Mouse (Mus musculus): Measurements from ENCODE around the gene Hamp.

Hamp gene

GRCm38 (mm10) chr7:30943909-30944635, at the start of gene Hamp:
Hamp (minus strand) TSS chr7:30944032.
- no peak for DNase-seq

- no peak for DNase-seq
These were observed 48.3 kb upstream of the Hamp start for GRCm38 (mm10) chr7:30992148-30992547.

GRCm38 (mm10) chr7:30988519-30989162, 44.8 kb upstream of the Hamp start:
- no peak for DNase-seq

DNA sequence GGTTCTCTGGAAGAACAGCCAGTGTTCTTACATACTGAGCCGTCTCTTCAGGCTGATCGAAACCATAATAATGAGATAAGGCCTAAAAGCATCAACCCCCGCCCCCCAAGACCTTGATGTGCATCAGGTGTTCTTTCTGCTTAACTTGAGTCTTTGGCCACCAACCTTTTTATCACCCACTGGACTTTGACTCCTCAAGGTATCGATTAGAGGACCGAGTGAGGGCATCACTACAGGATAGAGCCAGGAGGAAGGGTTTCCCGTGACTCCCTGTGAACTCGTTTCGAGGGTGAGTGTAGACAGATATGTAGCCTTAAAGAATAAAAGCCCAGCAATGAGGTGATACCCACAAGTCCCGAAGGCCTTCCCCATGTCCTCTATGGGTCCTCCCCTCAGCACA, 41.5 kb upstream of the Hamp start:
- no peak for DNase-seq

DNA sequence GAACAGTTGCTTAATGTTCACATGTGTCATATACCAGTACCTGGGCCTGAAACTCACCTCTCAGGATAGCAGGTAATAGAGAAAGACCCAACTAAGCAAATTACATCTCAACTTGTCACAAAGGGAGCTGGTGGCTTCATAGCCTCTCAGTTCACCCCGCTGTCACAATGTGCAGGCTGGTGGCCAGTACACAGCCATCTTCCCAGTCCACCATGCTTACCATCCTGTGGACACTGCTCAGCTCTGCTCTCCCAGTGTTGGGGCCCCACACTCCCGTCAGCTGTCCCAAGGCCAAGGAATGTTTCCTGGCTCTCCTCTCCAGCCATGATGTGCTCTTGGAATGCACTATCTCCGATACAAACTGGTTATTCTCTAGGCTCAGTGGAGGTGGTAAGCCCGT, 37.9 kb upstream of the Hamp start:
- DNase-seq: no peak

- DNase-seq: peak; percentile 95
These were observed 29.9 kb upstream of the Hamp start, which contains the start of gene Fam187b for GRCm38 (mm10) chr7:30973501-30974289. Fam187b (plus strand) TSS chr7:30973790.

DNA sequence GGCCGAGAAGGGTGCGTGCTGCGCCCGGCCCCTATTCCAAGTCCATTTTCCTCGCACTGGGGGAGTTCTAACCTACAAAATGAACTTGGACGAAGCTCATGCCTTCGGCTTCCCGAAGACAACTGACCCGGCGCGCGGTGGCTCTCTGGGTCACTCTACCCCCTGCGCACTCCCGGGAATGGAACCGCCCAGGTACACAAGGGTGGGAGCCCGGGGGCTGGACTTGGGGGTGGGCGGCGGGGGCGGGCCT, 29.3 kb upstream of the Hamp start, which contains the start of gene Lsr:
TSS of gene Lsr (minus strand) at position 214 of the 250 bp plus-strand sequence.
- DNase-seq: no peak

- DNase-seq: peak; percentile 40
These were observed 28.8 kb upstream of the Hamp start for GRCm38 (mm10) chr7:30972426-30973250.

- DNase-seq: no peak
These were observed 28.1 kb upstream of the Hamp start for GRCm38 (mm10) chr7:30971901-30972300.

GRCm38 (mm10) chr7:30969174-30969573, 25.3 kb upstream of the Hamp start:
- DNase-seq: no peak

DNA sequence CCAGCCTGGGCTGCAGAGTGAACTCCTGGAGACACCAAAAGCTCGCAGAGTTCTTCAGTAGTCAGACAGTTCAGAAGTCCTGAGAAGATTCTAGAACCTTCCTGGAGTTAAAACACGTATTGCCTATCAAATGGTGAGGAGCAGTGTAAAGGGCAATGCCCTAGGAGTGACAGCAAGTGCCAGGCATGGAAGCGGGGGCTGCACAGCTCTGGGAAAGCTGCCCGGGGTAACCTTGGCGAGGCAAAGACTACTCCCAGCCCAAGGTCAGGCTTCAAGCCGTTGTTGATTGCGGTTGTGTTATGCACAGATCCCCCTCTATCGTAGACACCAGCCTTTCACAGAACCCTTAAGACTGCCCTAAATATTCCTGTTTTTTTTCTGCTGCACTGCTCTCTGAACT, 24.8 kb upstream of the Hamp start:
- DNase-seq: no peak

DNA sequence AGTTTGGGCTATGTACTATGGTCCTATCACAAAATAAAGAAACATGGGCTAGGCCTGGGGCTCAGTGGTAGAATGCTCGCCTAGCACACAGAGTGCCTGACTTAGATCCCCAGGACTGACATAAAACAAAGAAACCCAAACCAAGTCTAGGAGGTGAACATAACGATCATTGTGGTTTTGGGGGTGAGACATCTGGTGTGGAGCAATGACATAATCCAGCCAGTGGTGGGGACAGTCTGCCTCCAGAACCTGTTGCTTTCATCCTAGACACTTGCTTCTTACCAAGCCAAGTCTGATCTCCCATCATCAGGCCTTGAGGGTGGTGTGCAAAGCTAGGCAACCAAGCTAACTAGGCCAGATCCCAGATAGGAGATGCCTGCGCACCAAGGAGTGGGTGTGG, 22.8 kb upstream of the Hamp start:
- DNase-seq: no peak

DNA sequence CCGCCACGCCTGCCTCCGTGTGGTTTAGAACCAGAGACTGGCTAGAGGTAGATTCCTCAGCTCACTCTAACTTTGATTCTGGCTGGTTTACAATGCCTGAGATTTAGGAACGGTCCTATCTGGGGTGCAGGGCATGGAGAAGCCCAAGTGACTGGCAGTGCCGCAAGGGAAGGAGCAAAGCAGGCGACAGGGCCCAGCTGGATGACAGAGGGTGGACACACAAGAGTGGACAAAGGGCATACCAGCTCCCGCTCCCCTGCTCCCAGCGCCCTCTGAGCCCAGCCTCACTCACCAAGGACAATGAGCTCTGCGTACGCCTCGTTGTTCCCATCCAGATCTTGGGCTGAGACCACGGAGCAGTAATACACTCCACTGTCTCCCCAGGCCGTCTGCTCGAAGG, 21.8 kb upstream of the Hamp start:
- DNase-seq: no peak

DNA sequence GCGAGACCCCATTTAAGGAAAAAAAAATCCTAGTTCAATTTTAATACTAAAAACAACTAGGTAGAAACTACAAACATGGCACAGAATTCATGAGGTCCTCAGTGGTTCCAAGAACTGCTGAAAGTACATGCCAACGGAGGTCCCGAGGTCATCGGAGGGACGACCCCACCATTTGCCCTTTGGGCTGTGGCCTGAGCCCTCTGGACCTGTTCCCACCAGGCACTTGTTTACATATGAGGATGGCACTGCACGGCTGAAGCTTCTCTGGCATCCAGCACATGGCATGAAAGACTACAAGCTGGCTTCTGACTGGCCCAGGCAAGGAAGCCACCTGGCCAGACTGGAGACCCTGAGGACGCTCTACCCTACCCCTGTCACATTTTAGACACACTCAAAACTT, 20.5 kb upstream of the Hamp start:
- no peak for DNase-seq

DNA sequence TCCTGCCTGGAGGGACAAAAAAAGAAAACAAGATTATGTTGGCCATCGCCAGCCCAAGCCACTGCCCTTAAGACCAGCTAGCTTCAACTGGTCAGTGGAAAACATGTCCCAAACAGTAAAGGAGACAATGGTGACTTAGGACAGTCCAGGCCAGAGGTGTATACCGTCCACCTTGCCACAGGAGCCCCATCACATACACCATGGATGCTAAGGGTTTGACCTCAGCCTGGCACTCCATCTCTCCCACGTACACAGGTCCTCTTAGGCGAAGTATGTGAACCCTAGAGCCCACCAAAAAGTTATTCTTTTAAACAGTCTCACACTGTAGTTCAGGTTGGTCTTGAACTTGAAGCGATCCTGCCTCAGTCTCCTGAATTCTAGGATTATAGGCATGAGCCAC, 19.0 kb upstream of the Hamp start:
- DNase-seq: no peak

- DNase-seq: no peak
These were observed 16.0 kb upstream of the Hamp start for GRCm38 (mm10) chr7:30959786-30960349.

- DNase-seq: no peak
These were observed 15.1 kb upstream of the Hamp start for GRCm38 (mm10) chr7:30958866-30959487.

DNA sequence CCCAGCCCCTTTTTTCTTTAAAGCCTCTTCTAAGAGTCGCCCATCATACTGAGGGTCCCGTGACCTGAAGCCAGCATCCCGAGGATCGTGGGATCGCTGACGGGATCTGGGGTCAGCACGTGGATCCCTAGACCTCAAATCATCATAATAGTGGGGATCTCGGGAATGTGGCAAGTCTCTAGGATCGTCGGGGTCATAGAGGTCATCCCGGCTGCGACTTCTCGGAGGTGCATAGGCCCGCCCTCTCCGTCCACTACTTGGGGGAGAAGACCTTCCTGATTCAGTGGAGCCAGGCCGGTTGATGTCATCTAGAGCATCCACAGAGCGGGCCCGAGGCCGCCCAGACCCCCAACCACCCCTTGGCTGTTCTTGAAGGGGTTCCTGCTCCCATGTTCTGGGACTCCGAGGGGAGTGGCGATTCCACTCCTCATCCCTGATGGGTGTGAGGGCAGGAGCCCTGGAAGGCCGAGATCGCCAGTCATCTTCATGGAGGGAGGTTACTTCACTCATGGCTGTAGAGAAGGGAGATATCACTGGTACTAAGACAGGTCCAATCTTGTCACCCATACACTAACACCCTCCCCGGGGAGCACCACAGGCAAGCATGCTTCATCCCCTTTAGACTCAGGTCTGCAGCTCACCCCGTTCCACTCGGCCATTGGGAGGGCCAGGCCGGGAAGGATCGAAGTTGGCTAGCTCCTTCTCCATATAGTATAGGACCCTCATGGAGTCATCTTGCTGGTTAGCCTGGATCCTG, 14.5 kb upstream of the Hamp start:
- DNase-seq: peak; percentile 35

DNA sequence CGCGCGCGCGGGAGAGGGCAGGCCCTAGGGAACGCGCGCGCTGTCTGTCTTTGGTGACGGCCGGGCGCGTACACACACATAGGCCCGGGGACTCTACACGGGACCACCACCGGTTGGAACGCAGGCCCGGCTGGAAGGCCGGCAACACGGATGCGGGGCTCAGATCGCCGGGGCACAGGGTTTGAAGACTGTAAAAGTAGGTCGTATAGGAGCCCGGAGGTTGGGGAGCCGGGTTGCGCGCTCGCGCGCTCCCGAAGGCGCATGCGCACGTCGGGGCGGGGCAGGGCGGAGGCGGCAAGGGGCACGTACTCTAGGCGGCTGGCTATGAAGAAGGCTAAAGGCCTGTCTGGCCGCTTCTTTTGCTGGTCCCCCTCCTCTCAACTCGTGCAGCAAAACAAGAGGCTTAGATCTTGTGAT, 13.5 kb upstream of the Hamp start:
- peak; percentile 94 for DNase-seq

GRCm38 (mm10) chr7:30956756-30957366, 13.0 kb upstream of the Hamp start, which contains the start of gene Usf2:
Usf2 (minus strand) TSS chr7:30956803.
- DNase-seq: peak; percentile 78

DNA sequence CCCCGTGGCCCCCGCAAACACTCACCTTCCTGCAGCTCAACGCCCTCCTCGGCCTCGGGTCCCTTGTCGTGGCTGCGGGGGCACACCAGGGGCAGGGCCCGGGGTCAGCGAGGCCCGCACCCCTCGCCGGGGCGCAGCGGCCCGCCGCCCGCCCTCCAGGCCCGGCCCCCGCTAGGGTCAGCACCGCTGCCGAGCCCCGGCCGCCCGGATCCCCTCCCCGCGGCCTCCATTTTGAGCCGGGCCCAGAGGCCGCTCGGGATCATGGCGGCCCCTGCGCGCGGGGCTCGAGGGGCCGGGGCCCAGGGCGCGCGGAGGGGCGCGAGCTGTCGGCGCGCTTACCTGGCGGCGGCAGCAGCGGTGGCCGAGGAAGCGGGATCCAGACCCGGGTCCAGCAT, 12.5 kb upstream of the Hamp start:
- DNase-seq: peak; percentile 55
